Mouse (Mus musculus): ENCODE data around the gene Nav1.

DNA sequence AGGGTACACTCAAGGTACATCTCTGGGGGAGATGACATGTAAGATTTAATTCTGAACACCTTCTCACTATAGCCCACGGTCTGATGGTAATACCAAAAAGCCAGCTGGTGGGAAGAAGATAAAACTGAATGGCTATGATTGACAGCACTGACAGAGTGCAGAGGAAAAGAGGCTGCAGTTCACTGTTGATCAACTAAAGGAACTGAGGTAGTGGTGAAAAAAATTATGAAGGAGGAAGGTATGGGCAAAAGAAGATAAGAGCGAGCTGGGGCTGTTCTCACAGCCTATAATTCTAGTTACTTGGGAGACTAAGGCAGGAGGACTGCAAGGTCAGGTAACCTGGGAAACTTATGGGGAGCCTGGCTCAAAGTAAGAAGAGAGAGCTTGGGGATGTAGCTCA lies 155.7 kb downstream of the Nav1 start:
- TF ChIP-seq CTCF (IDR thresholded peaks at IDR 0.05; ENCODE audit: low read depth) (no peak), EP300 (optimal IDR thresholded peaks at IDR 0.05) (no peak)

Data from stomach, postnatal 0 days (tissue).